Mouse (Mus musculus) spleen, postnatal 10 days (tissue): ENCODE results near the gene Gas2l1.

ENCODE experiments used
- DNase-seq, 2 experiments: peaks; one replicate each; pipeline ENCODE4 v3.0.0; 2021 to 2022; ENCODE audit warnings: low spot score in 2 of 2

Gas2l1 gene

DNA sequence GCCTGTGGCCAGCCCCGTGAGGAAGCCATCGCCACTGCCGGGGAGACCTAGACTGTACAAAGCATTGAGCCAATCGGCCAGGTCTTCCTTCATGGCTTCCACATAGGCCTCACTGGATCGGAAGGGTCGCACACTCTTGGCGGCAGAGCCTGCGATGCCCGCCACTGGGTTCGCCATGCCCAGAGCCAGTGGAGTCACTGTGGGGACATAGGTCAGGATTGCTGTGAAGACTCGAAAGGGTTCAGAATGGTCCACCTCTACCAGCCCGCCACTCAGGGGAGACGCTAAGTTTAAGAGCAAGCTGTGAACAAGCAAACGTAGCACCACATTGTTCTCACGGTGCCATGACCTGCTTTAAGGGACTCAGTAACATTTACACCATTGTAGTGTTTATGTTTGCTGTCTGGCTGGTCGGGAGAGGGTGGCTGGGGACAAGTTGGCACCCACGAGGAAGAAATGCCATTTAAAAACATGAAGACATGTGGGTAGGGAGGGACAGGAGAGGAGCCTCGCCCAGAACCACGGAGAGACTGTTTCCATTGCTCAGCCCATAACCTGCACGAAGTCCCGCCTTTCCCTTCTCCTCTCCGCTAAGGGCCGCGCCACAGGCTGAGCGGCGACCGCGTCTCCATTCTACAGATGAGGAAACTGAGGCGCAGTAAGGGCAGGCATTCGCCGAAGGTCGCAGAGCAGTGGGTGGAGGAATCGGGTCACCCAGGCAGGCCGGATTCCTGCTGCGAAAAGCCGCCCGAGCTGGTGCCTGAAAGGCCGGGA lies 658 bp downstream of the Gas2l1 start:
- no peak for DNase-seq

GRCm38 (mm10) chr11:5063561-5064281 lies 1.4 kb downstream of the Gas2l1 start:
- DNase-seq, result peak in 1 of 2 experiments; percentile 33

- no peak for DNase-seq
Measured at GRCm38 (mm10) chr11:5062860-5063505, 2.1 kb downstream of the Gas2l1 start.

- DNase-seq, result peak in 1 of 2 experiments; percentile 32
Measured at GRCm38 (mm10) chr11:5062326-5062725, 2.8 kb downstream of the Gas2l1 start.

- peak; percentile 47 to 72 for DNase-seq
Measured at GRCm38 (mm10) chr11:5061413-5062139, 3.6 kb downstream of the Gas2l1 start.

GRCm38 (mm10) chr11:5060756-5061412 lies 4.2 kb downstream of the Gas2l1 start:
- DNase-seq, result no peak

DNA sequence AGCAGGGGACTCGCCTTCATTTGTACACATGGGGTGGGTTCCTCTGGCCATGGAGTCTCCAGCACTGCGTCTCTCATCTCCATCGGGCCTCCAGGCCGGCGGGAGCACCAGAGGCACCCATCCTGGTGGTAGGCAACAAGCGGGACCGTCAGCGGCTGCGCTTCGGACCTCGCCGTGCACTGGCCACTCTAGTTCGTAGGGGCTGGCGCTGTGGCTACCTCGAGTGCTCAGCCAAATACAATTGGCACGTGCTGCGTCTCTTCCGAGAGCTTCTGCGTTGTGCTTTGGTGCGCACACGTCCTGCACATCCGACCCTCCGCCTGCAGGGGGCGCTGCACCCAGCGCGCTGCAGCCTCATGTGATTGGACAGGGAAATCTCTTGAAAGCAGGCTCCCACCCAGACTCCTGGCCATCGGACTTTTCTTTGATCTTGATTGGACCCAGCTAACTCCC lies 5.4 kb downstream of the Gas2l1 start:
- peak in 1 of 2 experiments; percentile 59 for DNase-seq

- DNase-seq, result no peak
Measured at GRCm38 (mm10) chr11:5059230-5059629, 5.9 kb downstream of the Gas2l1 start.

DNA sequence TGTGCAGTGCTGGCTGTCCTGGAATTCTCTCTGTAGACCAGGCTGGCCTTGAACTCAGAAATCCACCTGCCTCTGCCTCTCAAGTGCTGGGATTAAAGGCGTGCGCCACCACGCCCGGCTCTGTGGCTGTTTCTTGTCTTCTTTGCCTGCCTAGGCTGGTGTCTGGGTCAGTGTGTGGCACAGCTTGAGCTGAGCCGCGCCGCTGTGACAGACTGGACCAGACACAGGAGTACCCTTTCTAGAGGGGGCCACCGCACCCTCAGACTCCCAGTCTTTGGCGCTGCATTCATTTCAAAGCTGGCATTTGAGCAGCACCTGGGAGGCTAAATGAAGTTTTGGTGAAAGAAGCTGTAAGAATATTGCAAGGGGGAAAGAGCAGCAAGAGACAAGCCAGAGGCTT lies 6.3 kb downstream of the Gas2l1 start:
- DNase-seq, result no peak

DNA sequence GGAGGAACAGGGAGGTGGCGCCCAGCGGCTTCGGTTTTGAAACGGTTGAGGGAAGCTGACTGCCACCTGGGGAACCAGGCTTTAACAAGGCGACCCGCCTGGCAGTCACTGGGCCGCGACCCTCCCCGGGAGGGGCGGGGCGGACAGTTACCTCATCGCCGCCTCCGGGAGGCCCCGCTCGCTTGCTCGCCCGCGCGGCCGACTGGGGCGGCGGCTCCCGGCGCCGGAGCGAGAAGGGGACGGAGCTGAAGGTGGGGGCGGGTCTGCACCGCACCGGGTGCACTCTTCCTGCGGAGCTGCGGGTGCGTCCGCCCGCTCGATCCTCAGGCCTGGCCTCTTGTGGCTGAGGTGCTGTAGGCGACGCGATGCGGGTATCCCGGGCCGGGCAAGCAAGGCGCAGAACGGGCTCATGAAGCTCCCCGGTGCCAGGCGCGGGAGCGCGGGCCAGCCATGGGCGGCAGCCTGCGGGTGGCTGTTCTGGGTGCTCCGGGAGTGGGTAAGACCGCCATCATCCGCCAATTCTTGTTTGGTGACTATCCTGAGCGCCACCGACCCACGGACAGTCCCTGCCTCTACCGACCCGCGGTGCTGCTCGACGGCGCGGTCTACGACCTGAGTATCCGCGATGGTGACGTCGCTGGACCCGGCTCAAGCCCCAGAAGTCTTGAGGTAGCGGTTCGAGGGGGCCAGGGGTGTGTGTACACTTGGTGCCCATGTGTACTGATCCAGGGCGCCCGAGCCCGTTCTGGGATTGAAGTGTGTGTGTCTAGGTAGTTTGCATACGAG lies 7.1 kb downstream of the Gas2l1 start, which contains the start of gene Rasl10a:
TSS of gene Rasl10a (plus strand) at position 273 of the 786 bp plus-strand sequence.
- peak; percentile 36 to 66 for DNase-seq

DNA sequence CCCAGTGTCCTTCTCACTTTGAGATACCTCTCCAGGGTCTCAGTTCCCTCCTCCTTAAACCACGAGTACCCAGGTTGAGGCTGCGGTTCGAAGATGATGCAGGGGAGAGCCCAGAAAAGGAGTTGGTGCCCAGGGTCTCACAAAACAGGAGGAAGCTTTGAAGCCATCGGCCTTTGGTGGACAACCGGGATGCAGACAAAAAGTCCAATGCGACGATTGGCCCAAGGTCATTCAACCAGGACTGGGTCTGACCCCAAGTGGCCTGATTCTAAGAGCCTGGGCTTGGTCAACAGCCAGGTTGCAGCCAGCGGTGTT lies 7.6 kb downstream of the Gas2l1 start:
- DNase-seq, result no peak

GRCm38 (mm10) chr11:5057064-5057463 lies 8.1 kb downstream of the Gas2l1 start:
- no peak for DNase-seq

DNA sequence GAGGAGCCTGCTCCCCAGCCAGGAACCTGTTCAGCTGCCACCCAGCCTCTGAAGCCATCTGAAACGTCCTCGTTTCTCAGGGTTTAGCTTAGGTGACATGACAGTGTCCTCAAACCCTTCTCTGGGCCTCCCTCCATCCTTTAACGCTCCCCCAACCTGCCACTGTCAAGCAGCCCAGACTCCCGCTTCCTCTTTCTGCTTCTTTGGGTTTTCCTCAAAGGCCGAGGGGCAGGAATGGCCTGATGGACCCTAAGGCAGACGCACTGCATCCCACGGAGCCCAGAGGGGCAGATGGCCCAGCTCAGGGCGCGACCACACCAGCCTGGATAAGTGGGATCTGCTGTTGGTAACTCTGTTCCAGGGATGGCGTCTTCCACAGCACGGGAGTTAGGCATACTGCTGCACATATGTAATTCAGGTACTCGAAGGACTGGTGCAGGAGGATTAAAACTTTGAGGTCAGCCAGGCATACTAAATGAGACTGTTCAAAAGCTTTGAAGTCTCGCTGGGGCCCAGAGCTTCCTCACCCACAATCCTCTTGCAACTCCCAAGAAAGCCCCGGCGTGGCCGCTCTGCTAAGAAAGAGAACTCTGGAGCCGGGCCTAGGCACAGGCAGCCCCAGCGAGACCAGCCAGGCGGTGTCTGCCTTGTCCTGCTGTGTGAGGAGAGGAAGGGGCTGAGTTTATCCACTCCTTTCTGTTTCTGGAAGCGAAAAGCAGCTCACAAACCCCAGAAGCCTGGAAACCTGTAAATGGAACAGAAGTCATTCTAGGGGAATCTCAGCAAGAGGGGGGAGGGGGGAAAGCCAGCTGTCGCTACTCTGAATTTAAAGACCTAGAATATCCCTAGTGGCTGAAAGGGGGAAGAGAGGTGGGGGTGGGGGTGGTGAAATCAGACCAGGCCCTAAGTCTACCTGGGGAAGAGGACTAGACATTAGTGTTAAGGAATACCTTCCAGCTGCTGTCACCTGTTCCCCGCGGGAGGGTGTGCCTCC lies 8.9 kb downstream of the Gas2l1 start:
- DNase-seq, result no peak

DNA sequence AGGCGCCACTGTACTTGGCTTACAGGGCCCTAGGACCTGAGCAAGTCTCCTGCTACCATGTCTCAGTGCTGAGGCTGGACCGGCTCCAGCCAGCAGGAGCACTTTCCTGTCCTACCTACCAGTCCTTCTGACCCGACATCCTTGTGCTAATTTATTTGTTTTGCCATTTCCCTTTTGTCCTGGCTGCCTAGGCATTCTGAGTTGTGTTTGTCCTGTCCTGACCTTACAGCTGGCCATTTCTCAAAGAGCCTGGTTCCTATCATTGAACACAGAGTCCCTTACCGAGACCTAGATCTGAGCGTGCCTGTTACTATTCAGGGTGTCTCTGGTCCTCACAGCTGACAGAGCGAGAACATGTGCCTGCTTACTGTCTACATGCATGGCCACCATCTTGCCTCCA lies 10.3 kb downstream of the Gas2l1 start:
- DNase-seq, result no peak

DNA sequence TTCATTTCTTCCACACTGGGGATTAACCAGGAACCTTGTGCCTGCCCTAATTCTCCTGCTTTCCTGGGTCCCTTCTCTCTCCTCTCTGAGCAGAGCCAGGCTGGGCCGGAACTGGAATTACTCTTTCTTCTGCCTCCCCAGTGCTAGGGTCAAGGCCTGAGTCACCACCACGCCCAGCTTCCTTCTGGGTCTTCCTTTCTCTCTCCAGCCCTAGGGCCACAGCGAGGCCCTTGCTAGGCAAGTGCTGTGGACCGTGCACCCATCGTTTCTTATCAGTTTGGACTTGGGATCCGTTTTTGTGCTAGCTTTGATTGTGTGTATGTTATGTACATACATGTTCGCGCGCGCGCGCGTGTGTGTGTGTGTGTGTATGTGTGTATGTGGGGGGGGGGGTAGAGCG lies 11.0 kb downstream of the Gas2l1 start:
- no peak for DNase-seq

DNA sequence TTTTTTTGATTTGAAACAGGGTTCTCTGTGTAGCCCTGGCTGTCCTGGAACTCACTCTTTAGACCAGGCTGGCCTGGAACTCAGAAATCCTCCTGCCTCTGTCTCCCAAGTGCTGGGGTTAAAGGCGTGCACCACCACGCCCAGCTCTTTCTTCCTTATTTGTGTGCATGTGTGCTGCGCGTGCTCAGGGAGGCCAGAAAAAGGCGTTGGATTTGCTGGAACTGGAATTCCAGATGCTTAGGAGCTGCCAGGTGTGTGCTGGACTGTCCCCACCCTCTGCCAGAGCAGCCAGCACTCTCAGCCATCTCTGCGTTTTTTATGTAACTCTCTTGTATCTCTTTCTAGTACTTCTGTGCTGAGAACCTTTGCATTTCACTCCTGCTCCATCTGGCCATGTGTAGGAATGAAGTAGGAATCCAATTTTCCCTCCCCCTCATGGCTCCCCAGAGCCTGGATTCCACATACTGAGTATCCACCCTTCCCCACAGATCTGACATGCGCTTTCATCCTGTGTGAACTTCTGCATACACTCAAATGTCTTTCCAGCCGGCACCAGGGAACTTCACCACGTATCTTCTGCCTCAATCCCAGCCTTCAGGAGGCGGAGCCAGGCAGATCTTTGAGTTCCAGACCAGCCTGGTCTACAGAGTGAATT lies 12.8 kb downstream of the Gas2l1 start:
- DNase-seq, result no peak

GRCm38 (mm10) chr11:5051629-5052028 lies 13.5 kb downstream of the Gas2l1 start:
- DNase-seq, result no peak

DNA sequence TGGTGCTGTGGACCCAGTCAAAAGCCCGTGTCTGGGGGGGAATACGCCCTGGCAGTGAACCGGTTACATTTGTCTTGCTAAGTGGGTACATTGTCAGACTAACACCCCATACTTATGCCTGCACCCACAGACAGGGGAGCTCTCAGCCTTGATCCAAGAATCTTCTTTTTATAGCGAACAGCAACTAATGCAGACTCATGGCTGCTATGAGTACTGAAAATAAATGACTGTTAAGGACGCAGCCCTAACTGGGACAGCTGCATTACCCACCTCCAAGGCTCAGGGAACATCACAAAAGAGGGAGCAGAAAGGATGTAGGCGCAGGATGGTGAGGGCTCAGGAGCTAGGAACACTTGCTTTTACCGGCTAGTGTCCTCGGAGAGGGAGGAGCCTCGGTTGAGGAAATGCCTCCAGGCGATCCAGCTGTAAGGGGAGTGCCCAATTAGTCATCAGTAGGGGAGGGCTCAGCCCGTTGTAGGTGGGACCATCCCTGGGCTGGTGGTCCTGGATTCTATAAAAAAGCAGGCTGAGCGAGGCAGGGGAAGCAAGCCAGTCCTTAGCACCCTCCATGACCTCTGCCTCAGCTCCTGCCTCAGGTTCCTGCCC lies 18.7 kb downstream of the Gas2l1 start:
- no peak for DNase-seq
